Mouse (Mus musculus): Measurements from ENCODE around the gene Napb.

GRCm38 (mm10) chr2:148677801-148678200 is 54.5 kb downstream of the Napb start:
- TF ChIP-seq CTCF (IDR thresholded peaks at IDR 0.05; ENCODE audit: low read depth) (no peak), EP300 (IDR thresholded peaks at IDR 0.05; ENCODE audit: low read depth) (no peak)
